Mouse (Mus musculus): ENCODE results near the gene Necap2. TPM values are rescaled to one million over a fixed set of nuclear protein-coding genes. Genes with fewer than 3 reads are reported as not detected.
A peak's percentile ranks its signal among the peaks of the same experiment; 100 is the strongest.

Gene Necap2
- total RNA-seq, 2 experiments from 2014 or later, result 45.2 to 51.1 TPM

GRCm38 (mm10) chr4:141048810-141049475, 29.2 kb downstream of the Necap2 start:
- ATAC-seq (replicated peaks; ENCODE audit: low FRiP score, poor library complexity, severe bottlenecking), result no peak

GRCm38 (mm10) chr4:141044816-141045215, 33.3 kb downstream of the Necap2 start:
- ATAC-seq (replicated peaks; ENCODE audit: low FRiP score, poor library complexity, severe bottlenecking), result no peak

DNA sequence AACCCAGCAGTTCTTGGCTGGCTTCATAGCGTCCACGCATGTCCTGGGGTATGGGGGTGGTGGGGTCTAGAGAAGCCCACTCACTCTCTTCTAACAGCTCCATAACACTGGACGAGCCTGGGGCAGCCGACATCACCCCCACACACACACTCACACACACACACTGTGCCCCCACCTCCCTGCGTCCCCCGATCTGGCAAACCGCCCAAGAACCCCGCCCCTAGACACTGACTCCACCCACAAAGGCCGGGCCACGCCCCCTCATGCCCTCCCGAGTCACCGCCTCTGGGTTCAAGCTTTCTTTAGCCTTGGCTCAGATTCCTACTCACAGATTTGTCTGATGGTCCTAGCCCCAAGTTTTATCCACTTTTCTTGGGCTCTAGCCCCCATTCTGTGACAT, 37.0 kb downstream of the Necap2 start:
- ATAC-seq (replicated peaks; ENCODE audit: low FRiP score, poor library complexity, severe bottlenecking), result no peak

- no peak for ATAC-seq (replicated peaks; ENCODE audit: low FRiP score, poor library complexity, severe bottlenecking)
Observed at GRCm38 (mm10) chr4:141033606-141034549, 44.3 kb downstream of the Necap2 start.

DNA sequence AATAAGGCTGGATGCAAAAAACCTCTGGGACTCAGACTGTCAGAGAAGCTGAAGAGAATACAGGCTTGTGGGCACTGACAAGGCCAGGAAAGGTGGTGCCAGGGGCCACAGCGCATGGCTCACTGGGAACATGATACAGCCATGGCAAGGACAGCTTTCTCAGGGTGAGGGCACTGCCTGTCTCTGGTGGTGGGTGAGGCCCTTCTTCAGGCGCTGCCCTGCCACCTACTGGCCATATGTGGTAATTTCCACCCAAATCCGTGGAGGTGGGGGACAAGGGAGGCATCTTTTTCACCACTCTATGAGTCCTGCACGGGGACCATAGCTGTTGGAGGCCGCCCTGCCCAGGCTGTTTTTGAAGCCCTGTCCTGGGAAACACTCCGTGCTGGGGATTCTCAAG, 46.4 kb downstream of the Necap2 start:
- peak; percentile 60 for ATAC-seq (replicated peaks; ENCODE audit: low FRiP score, poor library complexity, severe bottlenecking)

DNA sequence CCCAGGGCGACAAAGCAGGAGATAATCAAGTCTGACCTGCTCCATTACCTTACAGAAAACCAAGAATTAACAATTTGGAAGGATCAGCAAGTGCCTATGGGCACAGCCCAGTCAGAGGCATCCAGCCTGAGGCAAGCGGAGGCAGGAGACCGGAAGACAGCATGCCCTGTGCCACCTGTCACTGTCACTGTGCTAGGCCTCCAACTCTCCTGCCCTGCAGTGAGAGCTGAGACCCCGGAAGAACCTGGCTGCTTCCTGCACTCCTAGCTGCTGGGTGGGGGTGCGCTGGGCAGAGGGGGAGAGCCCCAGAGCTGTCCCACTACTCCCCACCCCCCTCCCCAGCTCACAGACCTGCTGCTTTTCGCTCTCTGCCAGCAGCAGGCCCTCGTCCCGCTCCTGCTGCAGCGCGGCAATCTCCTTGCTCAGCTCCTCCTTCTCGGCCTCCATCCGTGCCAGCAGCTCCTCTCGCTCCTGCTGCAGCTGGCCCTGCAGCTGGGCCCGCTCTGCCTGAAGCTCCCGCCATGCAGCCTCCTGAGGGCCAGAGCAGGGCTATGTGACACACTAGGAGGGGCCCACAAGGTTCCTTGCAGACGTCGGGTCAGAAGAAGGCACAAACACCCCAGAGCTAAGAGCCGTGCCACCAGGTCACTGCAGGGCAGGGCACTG, 47.5 kb downstream of the Necap2 start:
- ATAC-seq (replicated peaks; ENCODE audit: low FRiP score, poor library complexity, severe bottlenecking), result no peak

DNA sequence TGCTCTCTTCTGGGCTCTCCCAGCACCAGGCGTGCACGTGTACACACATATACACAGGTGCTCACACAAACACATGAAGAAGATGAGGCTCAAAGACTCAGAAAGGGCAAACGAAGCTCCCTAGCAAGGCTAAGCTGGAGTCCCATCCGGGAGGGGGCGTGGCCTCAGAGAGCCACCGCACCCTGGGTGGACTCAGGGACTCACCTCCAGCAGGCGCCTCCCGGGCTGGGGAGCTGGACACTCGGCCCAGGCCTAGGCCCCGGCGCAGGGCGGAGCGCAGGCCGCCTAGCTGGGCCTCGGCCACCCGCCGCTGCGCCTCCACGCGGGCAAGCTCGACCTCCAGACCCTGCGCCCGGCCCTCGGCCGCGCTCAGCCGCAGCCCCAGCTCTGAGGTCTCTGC, 53.2 kb downstream of the Necap2 start:
- ATAC-seq (replicated peaks; ENCODE audit: low FRiP score, poor library complexity, severe bottlenecking), result no peak

DNA sequence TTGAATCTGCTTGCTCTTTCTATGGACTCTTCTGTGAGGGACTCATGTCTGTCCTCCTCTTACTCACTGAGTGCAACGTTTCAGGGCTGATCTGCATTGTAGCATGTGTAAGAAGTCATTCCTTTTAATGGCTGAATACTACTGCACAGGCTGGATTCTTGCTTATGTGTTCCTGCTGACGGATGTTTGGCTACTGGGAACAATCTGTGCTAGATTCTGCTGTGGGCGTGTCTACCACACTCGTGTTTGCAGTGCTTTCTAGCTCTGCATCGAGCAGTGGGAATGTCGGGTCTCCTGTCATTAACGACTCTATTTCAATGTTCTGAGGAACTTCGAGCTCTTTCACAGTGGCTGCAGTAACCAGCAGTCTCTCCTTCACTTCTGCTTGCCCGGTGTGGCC, 54.1 kb downstream of the Necap2 start:
- no peak for ATAC-seq (replicated peaks; ENCODE audit: low FRiP score, poor library complexity, severe bottlenecking)

DNA sequence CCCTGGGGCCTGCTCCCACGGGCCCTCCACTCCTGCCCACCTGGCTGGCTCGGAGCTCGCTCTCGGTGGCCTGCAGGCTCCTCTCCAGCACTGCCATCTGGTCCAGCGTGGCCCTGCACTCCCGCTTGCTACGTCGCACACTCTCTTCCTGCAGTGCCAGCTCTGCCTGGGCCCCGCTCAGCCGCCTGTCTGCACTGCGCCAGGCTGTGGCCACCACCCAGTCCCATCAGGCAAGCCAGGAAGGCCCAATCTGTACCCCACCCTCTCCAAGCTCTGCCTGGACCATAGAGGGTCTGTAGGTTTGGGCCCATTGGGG, 56.6 kb downstream of the Necap2 start:
- no peak for ATAC-seq (replicated peaks; ENCODE audit: low FRiP score, poor library complexity, severe bottlenecking)

DNA sequence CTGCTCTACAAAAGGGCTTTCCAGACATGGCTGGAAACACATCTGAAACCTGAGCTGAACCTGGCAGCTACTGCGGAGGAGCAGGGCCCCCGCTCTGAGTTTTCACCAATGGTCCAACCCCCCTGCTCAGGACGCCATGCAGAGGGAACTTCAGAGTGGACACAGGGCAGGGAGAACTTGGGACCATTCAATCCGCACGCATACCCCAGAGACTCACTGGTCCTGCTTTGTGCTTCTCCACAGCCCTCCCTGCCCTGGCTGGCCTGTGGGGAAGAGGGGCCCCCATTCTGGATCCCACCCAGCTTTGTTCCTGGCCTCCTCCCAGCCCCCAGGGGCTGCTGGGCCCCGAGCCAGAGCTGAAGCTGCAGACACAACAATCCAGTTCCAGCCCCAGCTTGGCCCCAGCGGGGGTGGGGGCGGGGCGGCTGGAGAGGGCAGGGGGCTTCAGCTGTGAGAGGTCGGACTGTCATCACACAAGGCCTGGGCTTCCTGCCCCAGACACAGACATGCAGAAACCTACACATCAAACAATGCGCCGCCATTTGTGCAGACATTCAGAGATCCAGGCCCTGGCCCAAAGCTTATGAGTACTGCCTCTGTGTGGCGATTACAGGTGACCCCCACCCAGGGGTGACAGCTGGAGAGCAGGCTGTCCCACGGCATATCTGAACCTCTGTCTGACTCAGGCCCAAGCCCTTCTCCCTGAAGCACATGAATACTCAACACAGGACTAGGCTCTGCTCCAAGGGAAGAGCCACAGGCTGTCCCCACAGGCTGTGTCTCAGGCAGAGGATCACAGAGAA, 57.1 kb downstream of the Necap2 start:
- no peak for ATAC-seq (replicated peaks; ENCODE audit: low FRiP score, poor library complexity, severe bottlenecking)

GRCm38 (mm10) chr4:141020220-141020619, 57.9 kb downstream of the Necap2 start:
- ATAC-seq (replicated peaks; ENCODE audit: low FRiP score, poor library complexity, severe bottlenecking), result no peak

DNA sequence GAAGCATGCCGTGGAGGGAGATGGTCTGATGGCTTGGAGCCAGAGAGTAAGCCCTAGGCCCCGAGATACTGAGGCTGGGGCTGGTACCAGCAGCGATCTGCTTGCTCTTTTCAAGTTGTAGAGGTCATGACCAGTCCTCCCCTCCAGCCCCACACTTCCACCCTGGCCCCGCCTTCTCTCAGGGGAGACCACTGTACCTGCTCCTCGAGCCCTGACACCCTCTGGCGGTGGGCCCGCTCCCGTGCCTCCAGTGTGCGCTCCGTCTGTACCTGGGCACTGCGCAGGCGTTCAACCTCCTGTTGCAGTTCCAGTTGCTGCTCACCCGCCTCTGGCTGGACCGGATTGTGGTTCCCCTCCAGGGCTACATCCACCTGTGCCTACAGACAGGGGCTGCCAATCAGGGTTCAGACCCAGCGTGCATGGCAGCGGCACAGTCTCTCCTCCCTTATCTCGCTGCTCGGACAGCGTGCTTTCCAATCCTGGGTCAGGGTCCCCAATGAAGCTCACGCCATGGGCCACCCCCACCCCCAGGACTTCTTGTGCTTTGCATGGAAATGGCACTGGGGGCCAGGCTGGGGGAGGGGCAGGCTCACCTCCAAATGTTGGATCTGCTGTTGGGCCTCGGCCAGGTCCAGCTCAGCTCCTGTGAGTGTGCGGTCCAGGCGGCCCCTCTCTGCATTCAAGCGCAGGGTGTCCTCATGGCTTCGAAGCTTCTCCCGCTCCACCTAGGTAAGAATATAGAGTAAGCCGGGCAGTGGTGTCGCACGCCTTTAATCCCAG, 60.3 kb downstream of the Necap2 start:
- no peak for ATAC-seq (replicated peaks; ENCODE audit: low FRiP score, poor library complexity, severe bottlenecking)

Other genes with a start within 250 kb of the Necap2 start
- gene Padi1, start 232.6 kb downstream of the Necap2 start, total RNA-seq (2015; ENCODE audit: low replicate concordance), result not detected in 2 replicates
- not detected in 2 replicates for gene Padi1, start 232.6 kb downstream of the Necap2 start, total RNA-seq (2017; ENCODE audit: low replicate concordance)
- 1.1 and 3.4 TPM in 2 replicates for gene Padi2, start 172.0 kb downstream of the Necap2 start, total RNA-seq (2015; ENCODE audit: low replicate concordance)
- gene Padi2, start 172.0 kb downstream of the Necap2 start, total RNA-seq (2017; ENCODE audit: low replicate concordance), result 1.3 and 3.5 TPM in 2 replicates
- 44.3 and 52.0 TPM in 2 replicates for gene Sdhb, start 117.2 kb downstream of the Necap2 start, total RNA-seq (2015; ENCODE audit: low replicate concordance)
- gene Sdhb, start 117.2 kb downstream of the Necap2 start, total RNA-seq (2017; ENCODE audit: low replicate concordance), result 21.6 and 53.0 TPM in 2 replicates
- gene Atp13a2, start 91.5 kb downstream of the Necap2 start, total RNA-seq (2015; ENCODE audit: low replicate concordance), result 4.2 and 10.8 TPM in 2 replicates
- gene Atp13a2, start 91.5 kb downstream of the Necap2 start, total RNA-seq (2017; ENCODE audit: low replicate concordance), result 6.0 and 18.0 TPM in 2 replicates
- not detected in 2 replicates for gene Mfap2, start 67.9 kb downstream of the Necap2 start, total RNA-seq (2015; ENCODE audit: low replicate concordance)
- gene Mfap2, start 67.9 kb downstream of the Necap2 start, total RNA-seq (2017; ENCODE audit: low replicate concordance), result not detected in 2 replicates
- 0.36 TPM in 1 of 2 replicates, not detected in the other for gene Crocc, start 17.8 kb downstream of the Necap2 start, total RNA-seq (2015; ENCODE audit: low replicate concordance)
- gene Crocc, start 17.8 kb downstream of the Necap2 start, total RNA-seq (2017; ENCODE audit: low replicate concordance), result 1.4 TPM in 1 of 2 replicates, not detected in the other
- gene Spata21, start 10.0 kb upstream of the Necap2 start, total RNA-seq (2015; ENCODE audit: low replicate concordance), result not detected in 2 replicates
- not detected in 2 replicates for gene Spata21, start 10.0 kb upstream of the Necap2 start, total RNA-seq (2017; ENCODE audit: low replicate concordance)
- gene Szrd1, start 61.4 kb upstream of the Necap2 start, total RNA-seq (2015; ENCODE audit: low replicate concordance), result 13.7 and 19.3 TPM in 2 replicates
- gene Szrd1, start 61.4 kb upstream of the Necap2 start, total RNA-seq (2017; ENCODE audit: low replicate concordance), result 14.8 and 20.2 TPM in 2 replicates
- gene Fbxo42, start 69.6 kb upstream of the Necap2 start, total RNA-seq (2015; ENCODE audit: low replicate concordance), result 37.5 and 43.6 TPM in 2 replicates
- 37.2 and 39.9 TPM in 2 replicates for gene Fbxo42, start 69.6 kb upstream of the Necap2 start, total RNA-seq (2017; ENCODE audit: low replicate concordance)
- not detected in 2 replicates for gene Rsg1, start 135.6 kb upstream of the Necap2 start, total RNA-seq (2015; ENCODE audit: low replicate concordance)
- gene Rsg1, start 135.6 kb upstream of the Necap2 start, total RNA-seq (2017; ENCODE audit: low replicate concordance), result not detected in 2 replicates
- not detected in 2 replicates for gene Arhgef19, start 161.1 kb upstream of the Necap2 start, total RNA-seq (2015; ENCODE audit: low replicate concordance)
- not detected in 2 replicates for gene Arhgef19, start 161.1 kb upstream of the Necap2 start, total RNA-seq (2017; ENCODE audit: low replicate concordance)
- 1.3 TPM in 1 of 2 replicates, not detected in the other for gene Epha2, start 222.9 kb upstream of the Necap2 start, total RNA-seq (2015; ENCODE audit: low replicate concordance)
- gene Epha2, start 222.9 kb upstream of the Necap2 start, total RNA-seq (2017; ENCODE audit: low replicate concordance), result 0.39 TPM in 1 of 2 replicates, not detected in the other

All from erythroid progenitor cell, adult 5-6 weeks (primary cell).